Mouse (Mus musculus) megakaryocyte, embryonic 14.5 days (primary cell): ENCODE data around the gene Bik. TPM values are rescaled to one million over a fixed set of nuclear protein-coding genes. Genes with fewer than 3 reads are reported as not detected.

Experiments
- H3K27me3 ChIP-seq: replicated peaks from 2 replicates; pipeline ENCODE3; 2012; ENCODE audit warnings: inconsistent platforms
- H3K36me3 ChIP-seq: replicated peaks from 2 replicates; pipeline ENCODE3; 2012; ENCODE audit warnings: low read length, inconsistent platforms, mixed read lengths
- H3K4me1 ChIP-seq: 2 replicates; pipeline ENCODE4 v1.6.1; 2012; ENCODE audit warnings: inconsistent platforms
- H3K4me3 ChIP-seq: replicated peaks from 2 replicates; pipeline ENCODE3; 2012; ENCODE audit warnings: moderate library complexity, mild to moderate bottlenecking, inconsistent platforms
- H3K9me3 ChIP-seq: 2 replicates; pipeline ENCODE4 v1.6.1; 2012; ENCODE audit warnings: inconsistent platforms
- FLI1 ChIP-seq: IDR thresholded peaks from 2 replicates; pipeline ENCODE4 v1.6.1; 2012; ENCODE audit warnings: low read length, inconsistent platforms, mixed read lengths
- GATA1 ChIP-seq: IDR thresholded peaks from 3 replicates; pipeline ENCODE4 v1.6.1; 2012; ENCODE audit warnings: mixed read lengths, low read length, inconsistent platforms, borderline replicate concordance
- polyA plus RNA-seq: library from polyadenylated mRNA; stranded (reverse); fragments of >175 nt; gene quantifications from 2 replicates; pipeline ENCODE4 v1.2.3, GENCODE M21; 2012; ENCODE audit warnings: low replicate concordance; ENCODE audit not compliant: insufficient read depth

Gene Bik
- polyA plus RNA-seq, 1 experiment = 3.5 TPM

GRCm38 (mm10) chr15:83512489-83513281, 14.0 kb upstream of the Bik start:
- Histone ChIP-seq H3K36me3 (no peaks in the 10 kb centered on the region), H3K9me3 (peaks cover 12% of the 10 kb centered on the region), H3K4me1 (peaks cover 34% of the 10 kb centered on the region), H3K27me3 (peaks cover 14% of the 10 kb centered on the region), H3K4me3 (peak overlapping the region; percentile 10)
- TF ChIP-seq GATA1 (no peak), FLI1 (no peak)

- no peak overlapping the region for H3K4me3 ChIP-seq
- peaks cover 18% of the 10 kb centered on the region for H3K9me3 ChIP-seq
- no peaks in the 10 kb centered on the region for H3K36me3 ChIP-seq
- peaks cover 22% of the 10 kb centered on the region for H3K4me1 ChIP-seq
- H3K27me3 ChIP-seq = peaks cover 28% of the 10 kb centered on the region
- no peak for TF ChIP-seq GATA1
- TF ChIP-seq FLI1 = no peak
These were observed 11.6 kb upstream of the Bik start for GRCm38 (mm10) chr15:83515018-83515417.

GRCm38 (mm10) chr15:83518215-83519048, 8.2 kb upstream of the Bik start:
- H3K4me1 ChIP-seq = peaks cover 28% of the 10 kb centered on the region
- TF ChIP-seq FLI1 (no peak), GATA1 (no peak)
- peaks cover 43% of the 10 kb centered on the region for H3K27me3 ChIP-seq
- peaks cover 20% of the 10 kb centered on the region for H3K9me3 ChIP-seq
- H3K36me3 ChIP-seq = no peaks in the 10 kb centered on the region
- peak overlapping the region; percentile 53 for H3K4me3 ChIP-seq

- H3K4me1 ChIP-seq = peaks cover 51% of the 10 kb centered on the region
- H3K9me3 ChIP-seq = peaks cover 20% of the 10 kb centered on the region
- H3K27me3 ChIP-seq = peaks cover 66% of the 10 kb centered on the region
- TF ChIP-seq FLI1 (no peak), GATA1 (no peak)
- no peaks in the 10 kb centered on the region for H3K36me3 ChIP-seq
- no peak overlapping the region for H3K4me3 ChIP-seq
These were observed 5.7 kb upstream of the Bik start for GRCm38 (mm10) chr15:83520861-83521382.

- H3K9me3 ChIP-seq = peaks cover 7% of the 10 kb centered on the region
- H3K4me3 ChIP-seq = no peak overlapping the region
- H3K4me1 ChIP-seq = peaks cover 70% of the 10 kb centered on the region
- peaks cover 87% of the 10 kb centered on the region for H3K27me3 ChIP-seq
- no peaks in the 10 kb centered on the region for H3K36me3 ChIP-seq
- TF ChIP-seq GATA1 = no peak
- no peak for TF ChIP-seq FLI1
These were observed 3.5 kb upstream of the Bik start for GRCm38 (mm10) chr15:83523196-83523595.

GRCm38 (mm10) chr15:83523638-83524332, 2.9 kb upstream of the Bik start:
- TF ChIP-seq GATA1 (no peak), FLI1 (no peak)
- Histone ChIP-seq H3K4me3 (peak overlapping the region; percentile 65), H3K9me3 (peaks cover 7% of the 10 kb centered on the region), H3K27me3 (peaks cover 88% of the 10 kb centered on the region), H3K4me1 (peaks cover 65% of the 10 kb centered on the region), H3K36me3 (no peaks in the 10 kb centered on the region)

- peaks cover 88% of the 10 kb centered on the region for H3K27me3 ChIP-seq
- peaks cover 7% of the 10 kb centered on the region for H3K9me3 ChIP-seq
- TF ChIP-seq GATA1 (no peak), FLI1 (no peak)
- H3K4me1 ChIP-seq = peaks cover 66% of the 10 kb centered on the region
- no peak overlapping the region for H3K4me3 ChIP-seq
- no peaks in the 10 kb centered on the region for H3K36me3 ChIP-seq
These were observed 2.3 kb upstream of the Bik start for GRCm38 (mm10) chr15:83524333-83524729.

GRCm38 (mm10) chr15:83527092-83527437, 403 bp downstream of the Bik start:
- Histone ChIP-seq H3K27me3 (peaks cover 86% of the 10 kb centered on the region), H3K4me3 (peak overlapping the region; percentile 93), H3K4me1 (peaks cover 69% of the 10 kb centered on the region), H3K36me3 (no peaks in the 10 kb centered on the region), H3K9me3 (peaks cover 1% of the 10 kb centered on the region)
- no peak for TF ChIP-seq FLI1
- TF ChIP-seq GATA1 = no peak

GRCm38 (mm10) chr15:83527747-83528146, 1.1 kb downstream of the Bik start:
- Histone ChIP-seq H3K4me1 (peaks cover 67% of the 10 kb centered on the region), H3K36me3 (no peaks in the 10 kb centered on the region), H3K27me3 (peaks cover 86% of the 10 kb centered on the region), H3K4me3 (peak overlapping the region; percentile 93), H3K9me3 (peaks cover 4% of the 10 kb centered on the region)
- no peak for TF ChIP-seq FLI1
- TF ChIP-seq GATA1 = no peak
